Mouse (Mus musculus): Measurements from ENCODE around the gene Hist1h3g. TPM values are rescaled to one million over a fixed set of nuclear protein-coding genes. Genes with fewer than 3 reads are reported as not detected.

Hist1h3g gene
- total RNA-seq, 2 experiments from 2014 or later = 3.6 to 5.5 TPM

DNA sequence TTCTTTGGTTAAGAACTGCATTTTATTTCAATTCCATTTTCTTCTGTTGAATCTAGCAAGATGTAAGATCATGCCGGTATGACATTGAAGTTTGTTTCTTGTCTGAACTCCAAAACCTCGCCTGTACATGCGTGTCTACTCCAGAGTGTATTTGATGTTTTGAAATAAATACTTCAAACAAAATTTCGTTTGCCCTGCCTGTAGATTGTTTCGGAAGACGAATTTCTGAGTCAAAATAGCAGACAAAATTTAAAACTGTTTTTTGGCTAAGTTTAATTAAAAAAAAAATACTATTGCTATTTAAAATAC lies 17.0 kb upstream of the Hist1h3g start:
- no peak overlapping the region for H3K27ac ChIP-seq
- H3K4me3 ChIP-seq = peak overlapping the region; percentile 58
- no peak for TF ChIP-seq CTCF (conservative IDR thresholded peaks at IDR 0.05)
- no peak for DNase-seq (ENCODE audit: low spot score in 2 of 2)

DNA sequence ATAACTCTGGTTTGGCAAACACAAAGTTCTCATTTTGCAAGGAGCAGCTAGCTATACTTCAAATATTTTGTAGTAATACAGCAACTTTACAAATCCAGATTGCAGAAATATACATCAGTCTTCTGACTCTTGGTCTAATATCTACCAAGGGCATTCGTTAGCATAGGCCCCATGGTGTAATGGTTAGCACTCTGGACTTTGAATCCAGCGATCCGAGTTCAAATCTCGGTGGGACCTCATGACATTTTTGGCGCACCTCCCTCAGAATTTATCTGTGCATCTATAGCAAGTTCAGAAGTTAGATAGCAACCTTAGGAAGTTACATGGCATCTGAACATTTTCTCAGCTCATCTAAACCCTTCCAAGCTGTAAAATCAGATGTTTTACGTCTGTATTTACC lies 16.3 kb upstream of the Hist1h3g start:
- H3K4me3 ChIP-seq = peak overlapping the region; percentile 58
- DNase-seq (ENCODE audit: low spot score in 2 of 2) = peak; percentile 80 to 82
- peak overlapping the region; percentile 28; the same call in 1 of the 2 replicates for H3K27ac ChIP-seq
- no peak for TF ChIP-seq CTCF (conservative IDR thresholded peaks at IDR 0.05)

DNA sequence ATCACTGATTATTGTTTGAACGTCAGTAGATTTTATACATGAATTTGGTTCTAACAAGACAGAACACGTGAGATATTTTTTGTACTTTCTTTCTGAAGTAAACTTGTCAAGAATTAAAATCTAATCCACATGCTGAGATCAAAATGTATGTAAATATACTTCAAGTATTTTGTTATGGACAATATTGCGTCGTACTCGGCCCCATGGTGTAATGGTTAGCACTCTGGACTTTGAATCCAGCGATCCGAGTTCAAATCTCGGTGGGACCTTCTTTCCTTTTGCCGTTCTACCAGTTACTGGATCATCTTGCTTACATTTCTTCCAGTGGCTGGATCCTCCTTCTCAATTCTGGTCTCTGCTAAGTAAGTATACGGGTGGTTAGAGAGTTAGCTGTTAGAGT lies 15.8 kb upstream of the Hist1h3g start:
- peak; percentile 83 to 86 for DNase-seq (ENCODE audit: low spot score in 2 of 2)
- no peak for TF ChIP-seq CTCF (conservative IDR thresholded peaks at IDR 0.05)
- Histone ChIP-seq H3K4me3 (peak overlapping the region; percentile 58), H3K27ac (peak overlapping the region; percentile 28; the same call in 1 of the 2 replicates)

DNA sequence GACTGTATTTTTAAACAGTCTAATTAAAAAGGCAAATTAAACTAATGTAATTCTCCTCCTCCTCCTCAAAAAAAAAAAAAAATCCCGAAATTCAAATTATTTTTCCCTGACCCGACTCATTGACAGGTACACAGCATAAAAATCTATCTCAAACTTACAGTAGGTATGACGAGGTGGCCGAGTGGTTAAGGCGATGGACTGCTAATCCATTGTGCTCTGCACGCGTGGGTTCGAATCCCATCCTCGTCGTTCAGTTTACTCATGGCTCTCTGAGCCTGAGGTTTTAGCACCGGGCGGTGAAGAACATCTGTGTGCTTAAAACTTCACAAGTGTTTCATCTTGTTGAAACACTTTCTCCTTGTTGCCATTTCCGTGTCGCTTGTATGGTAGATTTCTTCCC lies 13.5 kb upstream of the Hist1h3g start:
- DNase-seq (ENCODE audit: low spot score in 2 of 2) = peak; percentile 72
- no peak for TF ChIP-seq CTCF (conservative IDR thresholded peaks at IDR 0.05)
- Histone ChIP-seq H3K4me3 (peak overlapping the region; percentile 15; the same call in 1 of the 2 replicates), H3K27ac (no peak overlapping the region)

DNA sequence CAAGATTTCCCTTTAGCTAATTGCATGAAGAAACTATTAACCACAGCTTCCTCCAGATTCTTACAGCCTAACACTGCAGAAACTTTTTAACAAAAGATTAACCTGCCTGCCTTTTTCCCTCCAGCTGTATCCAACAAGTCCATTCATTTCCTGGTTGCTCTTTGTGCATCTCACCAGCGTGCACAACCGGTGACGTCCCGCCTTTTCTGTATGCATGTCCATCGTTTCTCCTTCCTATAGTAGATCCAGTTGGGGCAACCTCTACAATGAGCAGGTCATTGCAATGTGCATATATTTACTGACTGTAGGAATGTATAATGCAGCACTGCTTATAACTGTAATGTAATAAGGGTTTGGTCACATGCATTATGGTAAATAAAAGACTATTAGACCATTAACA lies 11.2 kb upstream of the Hist1h3g start:
- TF ChIP-seq CTCF (conservative IDR thresholded peaks at IDR 0.05) = no peak
- DNase-seq (ENCODE audit: low spot score in 2 of 2) = no peak
- no peak overlapping the region for H3K27ac ChIP-seq
- no peak overlapping the region for H3K4me3 ChIP-seq

DNA sequence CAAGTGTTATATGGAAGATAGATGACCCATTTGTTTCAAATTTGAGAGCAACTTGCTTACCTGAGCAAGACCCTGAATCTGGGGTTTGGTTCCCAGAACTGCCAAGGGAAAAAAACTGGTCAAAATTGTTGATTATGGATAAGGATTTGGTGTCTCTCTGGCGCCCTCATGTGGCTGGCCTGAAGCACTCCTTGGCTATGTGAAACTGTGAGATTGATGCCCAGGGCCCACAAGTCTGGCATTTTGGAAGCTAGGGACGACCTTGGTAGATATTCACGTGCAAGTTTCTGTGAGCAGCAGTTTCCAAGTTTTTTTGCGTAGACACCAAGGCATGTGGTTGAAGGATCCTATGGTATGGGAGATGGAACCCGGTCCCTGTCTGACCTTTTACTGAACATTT lies 10.6 kb upstream of the Hist1h3g start:
- peak; percentile 99 for TF ChIP-seq CTCF (conservative IDR thresholded peaks at IDR 0.05)

DNA sequence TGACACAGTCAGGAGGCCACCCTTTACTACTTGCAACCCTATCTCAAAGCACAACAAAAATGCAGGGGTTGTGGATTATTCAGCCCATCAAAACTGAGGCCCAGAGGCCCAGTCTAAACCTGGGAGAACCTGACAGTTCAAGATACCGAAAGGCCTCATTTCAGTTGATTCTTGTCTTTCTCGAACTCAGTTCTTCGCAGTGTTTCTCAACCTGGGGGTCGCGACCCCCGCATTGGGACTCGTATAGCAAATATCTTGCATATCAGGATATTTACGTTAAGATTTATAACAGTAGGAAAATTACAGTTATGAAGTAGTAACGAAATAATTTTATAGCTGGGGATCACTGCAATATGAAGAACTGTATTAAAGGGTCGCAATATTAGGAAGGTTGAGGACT lies 9.3 kb upstream of the Hist1h3g start:
- peak overlapping the region; percentile 67 for H3K4me3 ChIP-seq
- H3K27ac ChIP-seq = no peak overlapping the region
- DNase-seq (ENCODE audit: low spot score in 2 of 2) = no peak
- no peak for TF ChIP-seq CTCF (conservative IDR thresholded peaks at IDR 0.05)

More for the DNA sequence above, 10.6 kb upstream of the Hist1h3g start:
- Histone ChIP-seq H3K27ac (no peak overlapping the region), H3K4me3 (no peak overlapping the region)
- DNase-seq (ENCODE audit: low spot score in 2 of 2) = peak; percentile 73 to 87

DNA sequence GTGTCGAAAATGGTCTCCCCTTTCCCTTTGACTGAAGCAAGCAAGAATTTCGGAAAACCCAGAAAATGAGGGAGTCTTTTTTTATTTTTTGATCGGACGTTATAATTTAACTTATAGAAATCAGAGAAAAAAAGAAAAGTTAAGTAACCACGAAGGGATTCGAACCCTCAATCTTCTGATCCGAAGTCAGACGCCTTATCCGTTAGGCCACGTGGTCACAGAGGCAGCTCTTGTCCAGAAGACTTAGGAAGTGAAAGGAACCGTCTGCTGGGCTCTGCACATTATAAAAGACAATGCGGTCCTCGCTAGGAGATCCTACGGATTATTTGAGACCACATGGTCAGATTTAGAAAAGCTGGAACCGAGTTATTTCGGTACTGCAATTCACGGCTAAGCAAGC lies 8.9 kb upstream of the Hist1h3g start:
- DNase-seq (ENCODE audit: low spot score in 2 of 2) = peak; percentile 91 to 97
- Histone ChIP-seq H3K4me3 (peak overlapping the region; percentile 67), H3K27ac (peak overlapping the region; percentile 64)
- TF ChIP-seq CTCF (conservative IDR thresholded peaks at IDR 0.05) = no peak

DNA sequence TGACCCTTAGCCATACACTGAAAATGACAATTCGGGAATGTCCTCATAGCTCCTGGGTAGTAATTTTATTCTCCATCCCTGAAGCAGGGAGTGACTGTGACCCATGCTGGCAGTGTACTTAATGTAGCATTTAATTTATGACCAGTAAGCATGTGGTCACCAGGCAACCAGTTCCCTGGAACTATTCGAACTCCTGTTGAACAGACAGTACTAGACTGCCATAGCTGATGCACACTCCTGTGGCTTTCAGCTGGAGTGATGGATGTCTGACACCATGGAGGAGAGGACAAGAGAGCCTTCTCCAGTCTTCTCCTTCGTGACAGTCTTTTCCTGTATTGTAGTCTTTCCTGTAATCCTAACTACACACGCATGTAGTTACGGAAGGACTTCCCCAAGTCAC lies 6.2 kb upstream of the Hist1h3g start:
- Histone ChIP-seq H3K27ac (no peak overlapping the region), H3K4me3 (no peak overlapping the region)
- no peak for DNase-seq (ENCODE audit: low spot score in 2 of 2)
- no peak for TF ChIP-seq CTCF (conservative IDR thresholded peaks at IDR 0.05)

DNA sequence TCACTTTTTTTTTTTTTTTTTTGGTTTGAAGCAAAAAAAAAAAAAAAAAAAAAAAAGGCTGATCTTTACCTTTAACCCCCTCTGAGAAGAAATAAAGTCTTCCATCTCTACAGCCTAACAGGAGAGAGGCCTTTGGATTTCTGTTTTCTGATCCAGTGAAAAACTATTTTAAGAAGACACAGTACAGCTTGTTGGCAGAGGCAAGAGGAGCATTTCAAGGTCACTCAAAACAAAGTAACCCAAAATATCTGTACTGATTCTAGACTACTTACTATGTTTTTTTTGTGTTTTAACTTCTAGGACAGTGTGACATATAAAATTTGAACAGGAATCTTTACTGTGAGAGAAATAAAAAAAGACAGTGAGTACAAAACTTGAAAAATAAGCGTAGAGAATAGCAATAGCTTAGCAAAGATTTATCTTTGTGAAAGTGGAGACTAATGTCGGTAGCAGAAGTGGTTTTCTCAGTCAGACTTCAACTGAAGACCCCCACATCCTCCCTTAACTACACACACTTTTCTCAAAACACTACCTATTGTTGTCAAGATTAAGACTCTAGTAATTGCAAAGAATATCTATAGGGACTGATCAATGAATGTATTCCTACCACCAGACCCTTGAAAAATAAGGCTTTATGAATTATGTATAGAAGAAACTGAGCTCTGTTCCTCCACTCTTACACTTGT lies 5.6 kb upstream of the Hist1h3g start:
- Histone ChIP-seq H3K4me3 (peak overlapping the region; percentile 68), H3K27ac (no peak overlapping the region)
- no peak for DNase-seq (ENCODE audit: low spot score in 2 of 2)
- no peak for TF ChIP-seq CTCF (conservative IDR thresholded peaks at IDR 0.05)

DNA sequence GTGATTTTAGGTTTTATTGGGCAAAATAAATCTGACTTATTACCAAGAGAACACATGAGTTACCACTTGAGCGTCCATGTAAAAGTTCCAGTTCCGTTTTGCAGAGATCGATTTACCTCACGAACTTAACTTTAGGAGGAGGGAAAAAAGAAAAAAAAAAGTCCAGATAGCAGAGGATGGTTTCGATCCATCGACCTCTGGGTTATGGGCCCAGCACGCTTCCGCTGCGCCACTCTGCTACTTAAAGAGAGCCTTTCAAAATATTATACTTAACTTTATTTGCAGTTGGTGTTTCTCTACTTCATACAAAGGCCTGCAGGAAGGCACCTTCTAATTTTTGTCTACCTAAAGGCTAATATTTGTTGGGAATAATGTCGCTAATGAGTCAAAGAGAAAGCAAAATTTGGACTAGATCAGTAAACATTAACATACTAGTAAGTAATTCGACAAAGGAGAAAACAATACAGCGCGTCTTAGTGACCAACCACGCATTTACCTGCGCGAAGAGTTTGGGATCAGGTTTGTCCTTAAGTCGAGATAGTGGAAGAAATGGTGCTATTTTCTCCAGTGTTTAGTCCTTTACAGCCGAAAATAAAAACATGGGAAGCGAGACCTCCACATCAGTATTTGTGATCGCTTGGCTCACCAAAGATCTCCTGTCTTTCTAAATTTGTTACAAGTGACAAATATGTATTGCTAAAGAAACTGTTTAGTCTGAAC lies 4.9 kb upstream of the Hist1h3g start:
- no peak for TF ChIP-seq CTCF (conservative IDR thresholded peaks at IDR 0.05)

DNA sequence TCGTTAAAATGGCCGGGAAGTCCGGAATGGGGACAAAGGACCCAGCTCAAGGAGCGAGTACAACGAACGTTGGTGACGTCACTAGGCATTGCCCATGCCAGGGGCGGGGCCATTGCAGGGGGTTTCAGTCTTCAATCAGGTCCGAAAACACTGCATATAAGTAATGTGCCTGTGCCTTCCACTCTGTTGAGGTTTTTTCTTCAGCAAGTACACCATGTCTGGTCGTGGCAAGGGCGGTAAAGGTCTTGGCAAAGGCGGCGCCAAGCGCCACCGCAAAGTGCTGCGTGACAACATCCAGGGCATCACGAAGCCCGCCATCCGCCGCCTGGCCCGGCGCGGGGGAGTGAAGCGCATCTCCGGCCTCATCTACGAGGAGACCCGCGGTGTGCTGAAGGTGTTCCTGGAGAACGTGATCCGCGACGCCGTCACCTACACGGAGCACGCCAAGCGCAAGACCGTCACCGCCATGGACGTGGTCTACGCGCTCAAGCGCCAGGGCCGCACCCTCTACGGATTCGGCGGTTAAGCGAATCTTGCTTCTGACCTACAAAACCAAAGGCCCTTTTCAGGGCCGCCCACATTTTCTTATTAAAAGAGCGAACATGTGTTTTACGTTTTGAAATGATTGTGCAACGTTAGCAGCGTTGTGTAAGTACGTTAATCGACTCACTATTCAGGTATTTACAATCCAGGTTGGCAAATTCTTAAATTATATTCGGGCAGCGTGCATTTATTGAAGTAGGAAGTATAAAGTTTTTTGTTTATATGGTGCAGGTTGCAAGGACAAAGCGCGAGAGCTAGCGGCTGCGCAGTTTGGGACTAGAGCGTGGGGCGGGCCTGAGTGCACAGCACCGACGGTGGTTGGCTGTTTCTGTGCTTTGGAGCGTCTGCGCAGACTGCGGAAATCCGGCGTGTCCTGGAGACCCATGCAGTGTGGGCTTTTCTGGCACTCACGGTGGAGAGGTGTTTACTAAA lies 4.0 kb upstream of the Hist1h3g start, which contains the start of gene Hist1h4h:
Hist1h4h (plus strand) TSS at position 150 of the 975 bp plus-strand sequence.
- DNase-seq (ENCODE audit: low spot score in 2 of 2) = peak; percentile 97
- no peak for TF ChIP-seq CTCF (conservative IDR thresholded peaks at IDR 0.05)
- Histone ChIP-seq H3K27ac (peak within 1 kb of the TSS; percentile 97), H3K4me3 (peak within 1 kb of the TSS; percentile 68)

More for the DNA sequence above, 4.9 kb upstream of the Hist1h3g start:
- peak overlapping the region; percentile 68 for H3K4me3 ChIP-seq
- DNase-seq (ENCODE audit: low spot score in 2 of 2) = peak; percentile 67 to 70
- H3K27ac ChIP-seq = peak overlapping the region; percentile 97
